Comparison of ENCODE assay signal across 12 mouse cellular contexts in the genomic region with DNA sequence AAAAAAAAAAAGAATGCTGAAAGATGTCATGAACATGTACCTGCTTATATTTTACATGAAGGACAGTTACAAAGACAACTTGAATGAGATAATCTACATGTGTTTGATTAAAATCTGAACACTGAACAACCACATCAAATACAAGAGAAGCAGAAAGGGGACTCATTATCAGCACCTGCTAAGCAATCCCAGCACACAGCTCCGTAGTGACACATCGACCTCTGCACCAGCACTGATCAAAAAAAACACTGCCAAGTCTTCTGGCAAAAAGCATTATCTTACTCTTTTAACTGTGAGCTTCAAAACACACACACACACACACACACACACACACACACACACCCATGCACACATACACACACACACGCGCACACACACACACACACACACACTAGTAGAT.
"Had no signal": no experiment of that assay in that cellular context is flagged by ENCODE, and none has a peak within 500 bp of the region (broad histone marks: within the 10 kb centered on the region; RNA-seq: fewer than 3 reads in every experiment).

No protein-coding gene starts in this region.

- H3K9me3 ChIP-seq: limb, embryonic 15.5 days; midbrain, embryonic 13.5 days; neural tube, embryonic 13.5 days had no signal

- H3K4me1 ChIP-seq: midbrain, embryonic 13.5 days had no signal

- H3K9ac ChIP-seq: limb, embryonic 15.5 days; liver, embryonic 14.5 days; midbrain, embryonic 13.5 days; neural tube, embryonic 13.5 days had no signal

- H3K4me2 ChIP-seq: limb, embryonic 15.5 days; midbrain, embryonic 13.5 days; neural tube, embryonic 13.5 days had no signal

- H3K4me3 ChIP-seq: limb, embryonic 15.5 days; midbrain, embryonic 13.5 days; myocyte; neural tube, embryonic 13.5 days had no signal

- H3K27ac ChIP-seq: liver, embryonic 14.5 days; midbrain, embryonic 13.5 days; neural tube, embryonic 13.5 days had no signal

- DNase-seq: kidney, adult 8-10 months; kidney, postnatal 36 days; layer of hippocampus, adult 9-11 months; layer of hippocampus, postnatal 36 days; lung, adult 18-20 months; lung, postnatal 36 days had no signal

- ATAC-seq: lung, postnatal 0 days; midbrain, embryonic 13.5 days had no signal

- H3K27me3 ChIP-seq: limb, embryonic 15.5 days; midbrain, embryonic 13.5 days; neural tube, embryonic 13.5 days had no signal
